Mouse (Mus musculus) small intestine, adult 2 months (tissue): Measurements from ENCODE around the gene Hephl1.

Source experiments
- CTCF ChIP-seq: fragments of 200-500 bp; IDR thresholded peaks from 2 replicates; pipeline ENCODE4 v1.5.1; 2012; ENCODE audit warnings: low read depth, mild to moderate bottlenecking, control low read depth, inconsistent platforms, low read length, moderate library complexity, mixed read lengths; ENCODE audit not compliant: insufficient replicate concordance, insufficient read length; ENCODE audit errors: extremely low read depth
- POLR2A ChIP-seq: fragments of 200-500 bp; IDR thresholded peaks from 2 replicates; pipeline ENCODE4 v1.6.1; 2012; ENCODE audit warnings: low read depth, mild to moderate bottlenecking, control low read depth, inconsistent platforms, low read length, moderate library complexity

DNA sequence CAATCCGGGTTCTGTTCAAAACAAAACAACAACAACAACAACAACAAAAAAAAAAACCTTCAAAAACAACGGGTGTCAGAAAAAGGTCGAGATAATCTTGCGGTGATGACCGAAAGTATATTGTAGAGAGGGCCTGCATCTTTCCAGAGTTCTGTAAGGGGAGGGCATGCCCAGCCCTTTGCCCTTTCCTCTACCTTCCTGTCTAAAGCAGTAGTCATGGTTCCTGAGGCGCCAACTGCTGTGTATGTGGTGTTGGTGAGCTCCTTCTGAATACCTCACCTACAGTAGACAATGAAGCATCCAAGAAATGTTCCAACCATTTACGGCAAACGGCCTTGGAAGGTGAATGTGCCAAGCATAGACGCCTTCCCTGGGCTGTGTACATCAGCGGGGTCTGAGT lies 66.2 kb downstream of the Hephl1 start:
- TF ChIP-seq POLR2A: no peak
- TF ChIP-seq CTCF: no peak
